Mouse (Mus musculus) bone marrow macrophage, adult 2 months (primary cell): ENCODE results near the gene Gnb1l. TPM values are rescaled to one million over a fixed set of nuclear protein-coding genes. Genes with fewer than 3 reads are reported as not detected.

ENCODE experiments used
- H3K27ac ChIP-seq: 2 replicates; pipeline ENCODE4 v1.5.1; 2012; ENCODE audit warnings: low read depth, low read length; ENCODE audit not compliant: insufficient read depth
- H3K4me1 ChIP-seq: 2 replicates; pipeline ENCODE4 v1.6.1; 2012; ENCODE audit warnings: low read length; ENCODE audit not compliant: control insufficient read depth, insufficient read depth
- H3K4me3 ChIP-seq: 2 replicates; pipeline ENCODE4 v1.5.1; 2012; ENCODE audit warnings: mild to moderate bottlenecking, low read length, moderate library complexity; ENCODE audit not compliant: insufficient read depth
- CTCF ChIP-seq: IDR thresholded peaks from 2 replicates; pipeline ENCODE4 v1.5.1; 2012; ENCODE audit warnings: low read depth, mild to moderate bottlenecking, low read length, moderate library complexity
- POLR2A ChIP-seq: IDR thresholded peaks from 2 replicates; pipeline ENCODE4 v1.6.1; 2012; ENCODE audit warnings: mild to moderate bottlenecking, low read depth, low read length, borderline replicate concordance
- polyA plus RNA-seq: library from polyadenylated mRNA; stranded (reverse); fragments of >200 nt; gene quantifications from 2 replicates; pipeline ENCODE4 v1.2.4, GENCODE M21; 2012; ENCODE audit not compliant: missing spikeins, insufficient read depth, insufficient read length

Gnb1l gene
- 1.1 and 1.8 TPM in 2 replicates for polyA plus RNA-seq

DNA sequence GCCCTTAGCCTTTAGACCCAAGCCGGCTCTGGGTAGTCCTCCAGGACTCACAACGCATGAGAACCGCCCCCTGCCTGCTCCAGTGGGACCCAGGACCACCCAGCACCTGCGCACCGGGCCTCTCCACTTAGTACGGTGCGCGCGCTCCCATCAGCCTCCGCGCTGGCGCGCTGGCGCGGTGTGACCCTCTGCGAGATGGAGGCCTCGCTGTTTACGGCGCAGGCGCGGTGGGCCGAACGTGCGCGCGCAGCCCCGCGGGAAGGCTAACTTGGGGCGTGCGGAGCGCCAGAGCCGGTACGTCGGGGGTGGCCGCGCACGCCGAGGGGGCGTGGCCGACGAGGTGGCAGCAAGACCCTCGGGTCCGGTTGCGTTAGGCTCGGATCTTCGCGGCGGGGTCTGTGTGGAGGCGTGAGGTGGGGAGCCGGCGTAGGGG lies at the start of gene Gnb1l, which contains the start of gene Rtl10:
Gene Gnb1l, plus strand, starts transcription at position 156 of the 433 bp plus-strand sequence.
Gene Rtl10, plus strand, starts transcription at position 344 of the 433 bp plus-strand sequence.
- no peak for TF ChIP-seq CTCF
- no peak; the same call in 1 of the 2 replicates for TF ChIP-seq POLR2A

DNA sequence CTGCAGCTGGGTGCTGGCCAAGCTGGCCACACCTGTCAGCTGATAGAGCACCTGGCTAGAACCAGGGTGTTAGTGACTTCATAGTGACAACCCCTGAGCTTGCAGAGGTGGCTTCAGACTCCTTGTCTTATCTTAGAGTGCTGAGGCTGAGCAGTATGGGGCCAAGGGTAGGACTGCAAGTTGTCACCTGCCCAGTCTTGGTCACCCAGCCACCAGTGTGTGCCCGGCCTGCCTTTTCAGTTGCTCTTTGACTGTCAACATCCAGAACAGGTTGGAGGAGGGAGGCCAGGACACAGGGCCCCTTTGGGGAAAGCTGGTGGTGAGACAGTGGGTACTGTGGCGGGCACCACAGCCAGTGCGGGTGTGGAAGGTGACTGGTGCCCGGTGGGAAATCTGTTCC lies 49.5 kb upstream of the Gnb1l start:
- H3K4me3 ChIP-seq = no peak overlapping the region
- TF ChIP-seq POLR2A = no peak
- no peak for TF ChIP-seq CTCF
- no peak overlapping the region for H3K27ac ChIP-seq
- H3K4me1 ChIP-seq = no peaks in the 10 kb centered on the region

More for the DNA sequence above, at the start of gene Gnb1l, which contains the start of gene Rtl10:
- H3K27ac ChIP-seq = peak within 1 kb of the TSS; percentile 48
- H3K4me1 ChIP-seq = peaks cover 4% of the 10 kb centered on the region; the same call in 1 of the 2 replicates
- H3K4me3 ChIP-seq = peak within 1 kb of the TSS; percentile 86

DNA sequence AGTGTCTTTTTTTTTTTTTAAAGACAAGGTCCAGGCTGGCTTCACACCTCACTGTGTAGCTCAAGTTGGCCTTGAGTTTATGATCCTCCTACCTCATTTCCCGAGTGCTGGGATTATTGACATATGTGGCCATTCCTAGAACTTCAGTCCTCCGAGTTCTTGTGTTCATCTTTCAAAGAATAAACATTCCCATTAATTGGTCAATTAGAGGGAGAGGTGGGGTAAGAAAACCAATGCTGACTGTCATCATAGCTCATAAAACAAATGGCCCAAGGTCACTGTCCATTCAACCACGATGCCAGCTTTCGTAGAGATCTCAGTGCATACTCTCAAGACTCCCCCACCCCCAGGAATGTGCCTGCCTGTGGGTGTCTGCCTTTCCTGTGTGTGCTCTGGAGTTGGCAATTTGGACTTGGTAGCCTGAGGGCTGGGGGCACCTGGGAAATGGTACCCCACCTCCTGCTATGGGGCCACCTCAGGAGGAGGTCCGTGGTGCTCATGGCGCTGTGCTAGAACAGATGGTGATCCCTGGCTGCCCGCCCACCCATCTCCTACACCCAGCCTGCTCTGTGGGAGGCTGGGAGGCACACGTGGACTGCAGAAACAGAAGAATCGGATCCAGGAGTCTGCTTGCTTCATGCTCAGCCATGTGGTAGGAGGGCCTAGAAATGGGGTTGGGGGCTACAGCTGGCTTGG lies 46.9 kb upstream of the Gnb1l start:
- Histone ChIP-seq H3K27ac (no peak overlapping the region), H3K4me3 (no peak overlapping the region), H3K4me1 (no peaks in the 10 kb centered on the region)
- no peak for TF ChIP-seq POLR2A
- no peak for TF ChIP-seq CTCF

DNA sequence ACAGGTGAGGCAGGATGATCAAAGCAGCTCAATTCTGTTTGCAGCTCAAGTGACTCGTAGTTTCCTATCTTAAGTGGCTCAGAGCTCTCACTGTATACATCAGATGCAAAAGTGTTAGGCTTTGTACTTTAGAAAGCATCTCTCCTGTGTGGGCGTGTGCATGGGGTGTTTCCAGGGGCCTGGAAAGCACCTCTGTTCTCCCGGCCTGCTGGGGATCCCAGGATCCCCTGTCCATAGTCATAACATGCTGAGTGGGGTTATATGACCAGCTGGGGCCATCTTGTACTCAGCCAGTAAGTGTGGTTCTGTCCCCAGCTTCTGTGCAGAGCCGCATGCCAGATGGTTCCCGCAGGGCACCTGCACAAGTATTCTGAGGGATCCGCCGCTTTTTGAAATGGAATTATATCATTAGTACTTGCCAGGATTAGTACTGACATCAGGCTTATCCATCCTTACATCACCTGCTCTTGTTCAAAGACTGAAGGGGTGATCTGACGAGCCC lies 46.1 kb upstream of the Gnb1l start:
- Histone ChIP-seq H3K4me1 (no peaks in the 10 kb centered on the region), H3K4me3 (no peak overlapping the region), H3K27ac (no peak overlapping the region)
- TF ChIP-seq CTCF = no peak
- TF ChIP-seq POLR2A = no peak

DNA sequence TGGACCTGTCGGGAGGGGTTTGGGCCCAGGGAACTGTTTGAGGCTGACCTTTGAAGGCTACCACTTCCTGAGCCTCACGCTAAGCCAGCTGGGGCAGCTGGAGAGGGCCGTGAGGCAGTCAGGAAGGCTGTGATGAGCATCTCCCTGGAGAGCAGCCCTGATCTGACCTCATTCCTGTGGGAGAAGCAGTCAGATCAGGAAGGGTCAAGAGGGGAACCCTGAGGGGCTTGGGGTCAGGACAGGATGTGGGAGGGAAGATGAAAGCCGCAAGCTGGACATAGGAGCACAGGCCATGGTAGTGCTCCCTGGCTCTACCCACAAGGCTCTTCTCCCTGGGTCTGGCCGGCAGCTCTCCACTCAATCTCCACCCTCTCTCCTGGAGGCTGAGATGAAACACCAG lies 44.7 kb upstream of the Gnb1l start:
- TF ChIP-seq POLR2A (no peak), CTCF (no peak)
- Histone ChIP-seq H3K4me1 (no peaks in the 10 kb centered on the region), H3K27ac (no peak overlapping the region)

DNA sequence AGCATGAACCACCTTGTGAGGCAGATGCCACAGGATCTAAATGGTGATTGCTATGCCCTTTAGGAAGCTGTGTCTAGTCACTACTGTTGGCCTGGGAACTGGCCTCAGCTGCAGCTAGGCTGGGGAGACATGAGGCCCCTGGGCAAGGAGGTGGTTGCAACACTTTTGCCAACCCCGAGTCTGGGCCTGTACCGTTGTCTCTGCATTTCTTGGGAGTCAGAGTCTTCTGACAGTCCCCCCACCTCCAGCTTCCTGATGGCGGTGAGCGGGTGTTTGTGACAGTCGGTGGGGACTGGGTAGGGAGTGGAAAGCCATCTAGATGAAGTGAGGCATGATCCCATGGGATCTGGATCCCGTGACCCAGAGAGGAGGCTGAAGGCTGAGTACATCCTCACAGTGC lies 43.1 kb upstream of the Gnb1l start:
- H3K27ac ChIP-seq = no peak overlapping the region
- no peak for TF ChIP-seq POLR2A
- TF ChIP-seq CTCF = no peak
- H3K4me1 ChIP-seq = no peaks in the 10 kb centered on the region
- H3K4me3 ChIP-seq = no peak overlapping the region

More for the DNA sequence above, 44.7 kb upstream of the Gnb1l start:
- H3K4me3 ChIP-seq = no peak overlapping the region

DNA sequence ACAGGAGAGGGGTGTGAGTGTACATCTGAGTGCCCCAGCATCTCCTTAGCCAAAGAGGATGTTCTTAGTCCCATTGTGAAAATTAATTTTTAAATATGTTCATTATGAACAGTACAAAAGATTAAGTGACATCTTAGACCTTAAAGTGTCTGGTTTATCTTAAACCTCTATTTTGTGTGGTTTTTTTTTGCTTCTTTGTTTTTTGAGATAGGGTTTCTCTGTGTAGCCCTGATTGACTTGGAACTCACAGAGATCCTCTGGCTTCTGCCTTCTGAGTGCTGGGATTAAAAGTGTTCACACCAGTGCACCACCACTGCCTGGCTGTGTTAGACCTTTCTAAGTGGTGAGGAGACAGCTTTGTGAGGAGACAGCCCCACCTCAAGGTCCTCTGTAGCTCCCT lies 39.9 kb upstream of the Gnb1l start:
- Histone ChIP-seq H3K4me3 (no peak overlapping the region), H3K27ac (no peak overlapping the region), H3K4me1 (peaks cover 13% of the 10 kb centered on the region)
- no peak for TF ChIP-seq POLR2A
- no peak for TF ChIP-seq CTCF

DNA sequence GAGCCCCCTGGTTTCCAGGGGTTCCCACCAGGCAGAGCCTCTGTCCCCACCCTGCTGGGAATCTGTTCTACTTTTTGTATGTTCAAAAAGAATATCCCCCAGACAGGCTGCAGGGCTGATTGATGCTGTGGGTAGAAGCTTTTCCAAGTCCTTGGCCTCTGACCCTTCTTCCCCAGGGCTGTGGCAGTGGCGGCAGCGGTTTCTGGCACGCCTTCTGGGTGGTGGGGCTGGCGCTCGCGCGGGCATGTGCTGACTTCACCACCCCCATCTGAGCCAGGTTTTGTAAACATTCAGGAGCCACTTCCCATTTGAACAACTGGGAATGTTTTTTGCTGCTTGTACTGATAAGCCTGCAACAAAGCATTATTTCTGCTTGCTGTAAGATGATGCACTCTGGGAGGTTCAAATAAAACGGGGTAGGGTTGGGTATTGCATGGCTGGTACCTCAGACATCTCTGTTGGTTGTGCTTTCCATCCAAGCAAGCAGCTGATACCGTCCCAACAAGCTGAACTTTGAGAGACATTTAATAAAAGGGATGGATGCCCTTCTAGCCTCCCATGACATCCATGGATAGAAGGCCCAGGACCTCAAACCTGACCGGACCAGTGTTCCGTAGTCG lies 39.1 kb upstream of the Gnb1l start:
- Histone ChIP-seq H3K4me3 (no peak overlapping the region), H3K4me1 (peaks cover 20% of the 10 kb centered on the region), H3K27ac (no peak overlapping the region)
- TF ChIP-seq CTCF (no peak), POLR2A (no peak)

DNA sequence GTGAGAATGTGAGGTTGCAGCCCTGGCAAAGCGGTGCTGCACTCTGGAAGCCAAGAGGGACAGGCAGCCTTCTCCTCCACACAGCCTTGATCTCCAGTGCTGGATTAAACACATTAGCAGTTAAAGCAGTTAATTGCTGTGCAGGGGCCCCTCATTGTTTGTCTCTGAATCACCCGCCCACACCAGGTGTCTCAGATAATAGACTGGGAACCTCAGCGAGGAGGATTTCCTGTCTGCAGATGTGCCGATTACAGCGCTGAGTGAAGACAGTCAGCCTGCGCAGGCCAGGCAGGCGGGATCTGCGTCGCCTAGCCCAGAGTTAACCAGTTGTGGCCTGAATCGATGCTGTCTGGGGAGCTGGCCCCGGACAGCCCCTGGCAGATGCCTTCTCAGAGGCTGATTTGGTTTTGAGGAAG lies 38.5 kb upstream of the Gnb1l start:
- no peak overlapping the region for H3K27ac ChIP-seq
- TF ChIP-seq CTCF = no peak
- no peak for TF ChIP-seq POLR2A
- no peak overlapping the region for H3K4me3 ChIP-seq
- H3K4me1 ChIP-seq = peaks cover 25% of the 10 kb centered on the region

DNA sequence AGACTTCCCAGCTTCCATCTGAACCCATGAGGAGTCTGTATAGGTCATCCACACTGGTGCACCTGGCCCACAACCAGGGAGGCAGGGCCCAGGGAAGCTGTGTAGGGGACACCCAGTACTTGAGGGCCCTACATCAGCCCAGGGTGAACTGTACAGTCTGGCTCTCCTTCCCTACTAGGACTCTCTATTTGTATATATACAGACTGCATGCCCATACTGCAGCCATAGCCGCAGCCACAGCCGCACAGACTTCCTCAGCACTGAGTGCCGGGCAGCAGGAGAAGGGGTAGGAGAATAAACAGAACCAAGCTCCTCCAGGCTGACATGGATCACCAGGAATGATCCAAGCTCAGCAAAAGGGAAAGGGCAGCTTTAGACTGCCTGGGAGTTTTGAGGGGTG lies 37.7 kb upstream of the Gnb1l start:
- Histone ChIP-seq H3K27ac (no peak overlapping the region), H3K4me1 (peaks cover 33% of the 10 kb centered on the region), H3K4me3 (no peak overlapping the region)
- TF ChIP-seq POLR2A (no peak), CTCF (no peak)
